Mouse (Mus musculus): ENCODE results near the gene Cacna1b.
A peak's percentile ranks its signal among the peaks of the same experiment; 100 is the strongest.

Cacna1b gene

GRCm38 (mm10) chr2:24763115-24763557 is at the start of gene Cacna1b:
TSS of gene Cacna1b (minus strand) at chr2:24763152.
- DNase-seq: peak; percentile 92

GRCm38 (mm10) chr2:24809746-24810145 is 46.8 kb upstream of the Cacna1b start:
- DNase-seq: no peak

- DNase-seq: no peak
Measured at GRCm38 (mm10) chr2:24807691-24808090, 44.7 kb upstream of the Cacna1b start.

GRCm38 (mm10) chr2:24807036-24807435 is 44.1 kb upstream of the Cacna1b start:
- DNase-seq: no peak

GRCm38 (mm10) chr2:24806143-24806542 is 43.2 kb upstream of the Cacna1b start:
- DNase-seq: peak; percentile 30

- no peak for DNase-seq
Measured at GRCm38 (mm10) chr2:24805621-24806020, 42.7 kb upstream of the Cacna1b start.

- no peak for DNase-seq
Measured at GRCm38 (mm10) chr2:24796833-24797457, 34.0 kb upstream of the Cacna1b start.

GRCm38 (mm10) chr2:24787250-24787649 is 24.3 kb upstream of the Cacna1b start:
- DNase-seq: no peak

- DNase-seq: no peak
Measured at GRCm38 (mm10) chr2:24781253-24781652, 18.3 kb upstream of the Cacna1b start.

GRCm38 (mm10) chr2:24776831-24777230 is 13.9 kb upstream of the Cacna1b start:
- no peak for DNase-seq

- DNase-seq: no peak
Measured at GRCm38 (mm10) chr2:24775951-24776587, 13.1 kb upstream of the Cacna1b start.

- no peak for DNase-seq
Measured at GRCm38 (mm10) chr2:24774832-24775231, 11.9 kb upstream of the Cacna1b start.

- no peak for DNase-seq
Measured at GRCm38 (mm10) chr2:24770861-24771260, 7.9 kb upstream of the Cacna1b start.

- peak; percentile 78 for DNase-seq
Measured at GRCm38 (mm10) chr2:24762446-24762960, 449 bp downstream of the Cacna1b start.

- DNase-seq: peak; percentile 84
Measured at GRCm38 (mm10) chr2:24761923-24762445, 968 bp downstream of the Cacna1b start.

GRCm38 (mm10) chr2:24755276-24755675 is 7.7 kb downstream of the Cacna1b start:
- DNase-seq: peak; percentile 47

- no peak for DNase-seq
Measured at GRCm38 (mm10) chr2:24752599-24752998, 10.4 kb downstream of the Cacna1b start.

- no peak for DNase-seq
Measured at GRCm38 (mm10) chr2:24750051-24750450, 12.9 kb downstream of the Cacna1b start.

- no peak for DNase-seq
Measured at GRCm38 (mm10) chr2:24747878-24748277, 15.1 kb downstream of the Cacna1b start.

- DNase-seq: no peak
Measured at GRCm38 (mm10) chr2:24739701-24740100, 23.3 kb downstream of the Cacna1b start.

GRCm38 (mm10) chr2:24733157-24733556 is 29.8 kb downstream of the Cacna1b start:
- no peak for DNase-seq

- no peak for DNase-seq
Measured at GRCm38 (mm10) chr2:24725865-24726264, 37.1 kb downstream of the Cacna1b start.

GRCm38 (mm10) chr2:24719645-24720379 is 43.1 kb downstream of the Cacna1b start:
- DNase-seq: no peak
